Mouse (Mus musculus): ENCODE measurements around the gene Cd274. TPM values are rescaled to one million over a fixed set of nuclear protein-coding genes. Genes with fewer than 3 reads are reported as not detected.
"Not testable (repeated sequence)": the region's sequence is repeated elsewhere in the genome, so short reads cannot be mapped to it uniquely, and the experiment has no call there.

The Cd274 gene
- polyA plus RNA-seq, 1 experiment from 2014 or later, result 0.45 TPM

DNA sequence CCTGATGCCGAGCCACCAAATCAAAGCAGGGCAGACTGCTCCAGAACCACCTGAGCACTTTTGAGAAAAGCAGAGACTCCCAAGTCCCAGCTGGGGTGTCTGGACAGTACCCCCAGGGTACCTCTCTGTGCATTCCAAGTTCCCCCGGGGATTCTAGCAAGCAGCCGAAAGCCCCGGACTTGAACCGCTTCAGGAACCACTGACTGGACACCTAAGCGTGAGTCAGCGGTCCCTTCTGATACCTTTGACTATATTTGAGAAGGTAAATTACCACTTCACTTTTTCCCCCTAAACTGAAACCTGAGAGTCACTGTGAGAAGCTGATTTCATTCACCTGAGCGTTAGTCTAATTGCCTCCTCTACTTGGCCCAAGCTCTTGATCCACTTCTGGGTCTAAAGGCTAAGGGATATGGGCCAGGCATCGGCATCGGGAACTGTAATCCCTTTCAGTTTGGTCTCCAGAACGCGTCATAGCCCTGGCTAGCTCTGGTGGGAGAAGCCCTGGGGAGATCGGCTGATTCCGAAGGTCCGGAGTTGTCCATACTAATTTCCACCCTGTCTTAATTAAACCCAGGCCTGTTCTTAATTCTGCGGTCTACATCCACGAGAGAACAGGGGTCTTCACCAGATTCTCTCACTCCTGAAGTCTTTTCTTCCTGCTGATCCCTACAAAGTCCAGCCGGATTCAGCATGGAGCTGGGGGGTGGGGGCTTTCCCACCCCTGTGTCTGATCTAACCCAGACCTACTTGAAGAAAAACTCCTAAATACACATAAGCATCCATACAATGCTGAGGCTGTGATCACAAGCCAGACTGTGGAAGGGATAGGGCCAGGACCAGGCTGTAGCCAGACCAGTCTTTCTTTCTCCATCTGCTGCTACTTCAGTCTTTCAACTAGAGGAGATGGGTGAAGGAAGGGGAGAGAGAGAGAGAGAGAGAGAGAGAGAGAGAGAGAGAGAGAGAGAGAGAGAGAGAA lies 39.1 kb downstream of the Cd274 start:
- Histone ChIP-seq H3K9ac (replicated peaks; ENCODE audit: low read depth, low read length) (no peak overlapping the region), H3K36me3 (ENCODE audit: control insufficient read depth, insufficient read depth, low read length) (no peaks in the 10 kb centered on the region), H3K4me1 (ENCODE audit: control insufficient read depth, insufficient read depth, low read length) (no peaks in the 10 kb centered on the region), H3K27ac (ENCODE audit: low read length) (no peak overlapping the region), H3K4me3 (ENCODE audit: low read depth, low read length) (no peak overlapping the region), H3K9me3 (ENCODE audit: control insufficient read depth, low read depth, low read length) (no peaks in the 10 kb centered on the region), H3K27me3 (ENCODE audit: control insufficient read depth, insufficient read depth, low read length) (no peaks in the 10 kb centered on the region), H3K4me2 (replicated peaks; ENCODE audit: low read depth, low read length) (no peak overlapping the region)
- no peak for ATAC-seq (ENCODE audit: insufficient number of reproducible peaks, insufficient read depth, low FRiP score, low read depth)
- WGBS, result 86% methylated on average over 18 of the region's 18 CpGs

DNA sequence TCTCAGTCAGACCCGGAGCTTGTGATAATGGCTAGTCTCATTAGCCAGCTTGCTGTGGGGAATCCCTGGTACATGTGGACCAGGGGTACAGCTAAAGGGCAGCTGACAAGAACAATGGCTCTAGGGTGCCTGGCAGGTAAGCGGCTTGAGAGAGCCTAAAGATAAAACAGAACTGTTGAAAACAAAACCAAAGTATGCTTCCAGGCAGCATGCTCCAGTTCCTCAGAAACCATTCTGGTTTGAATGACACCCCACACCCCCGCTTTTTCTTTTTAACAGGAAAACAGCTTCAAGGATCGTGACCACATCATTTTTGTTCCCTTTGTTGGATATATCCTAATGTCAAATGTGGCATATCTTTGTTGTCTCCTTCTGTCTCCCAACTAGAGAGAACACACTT lies 43.4 kb downstream of the Cd274 start, which contains the start of gene Pdcd1lg2:
TSS of gene Pdcd1lg2 (plus strand) at position 301 of the 400 bp plus-strand sequence.
- Histone ChIP-seq H3K4me3 (ENCODE audit: low read depth, low read length) (no peak within 1 kb of the TSS), H3K4me1 (ENCODE audit: control insufficient read depth, insufficient read depth, low read length) (0 out of 2 replicates have a peak, but pooled peaks cover 7% of the 10 kb centered on the region), H3K36me3 (ENCODE audit: control insufficient read depth, insufficient read depth, low read length) (no peaks in the 10 kb centered on the region), H3K9ac (replicated peaks; ENCODE audit: low read depth, low read length) (no peak within 1 kb of the TSS), H3K27me3 (ENCODE audit: control insufficient read depth, insufficient read depth, low read length) (no peaks in the 10 kb centered on the region), H3K9me3 (ENCODE audit: control insufficient read depth, low read depth, low read length) (no peaks in the 10 kb centered on the region), H3K27ac (ENCODE audit: low read length) (no peak within 1 kb of the TSS), H3K4me2 (replicated peaks; ENCODE audit: low read depth, low read length) (no peak within 1 kb of the TSS)
- 86% methylated on average over 4 of the region's 4 CpGs for WGBS
- no peak for ATAC-seq (ENCODE audit: insufficient number of reproducible peaks, insufficient read depth, low FRiP score, low read depth)

DNA sequence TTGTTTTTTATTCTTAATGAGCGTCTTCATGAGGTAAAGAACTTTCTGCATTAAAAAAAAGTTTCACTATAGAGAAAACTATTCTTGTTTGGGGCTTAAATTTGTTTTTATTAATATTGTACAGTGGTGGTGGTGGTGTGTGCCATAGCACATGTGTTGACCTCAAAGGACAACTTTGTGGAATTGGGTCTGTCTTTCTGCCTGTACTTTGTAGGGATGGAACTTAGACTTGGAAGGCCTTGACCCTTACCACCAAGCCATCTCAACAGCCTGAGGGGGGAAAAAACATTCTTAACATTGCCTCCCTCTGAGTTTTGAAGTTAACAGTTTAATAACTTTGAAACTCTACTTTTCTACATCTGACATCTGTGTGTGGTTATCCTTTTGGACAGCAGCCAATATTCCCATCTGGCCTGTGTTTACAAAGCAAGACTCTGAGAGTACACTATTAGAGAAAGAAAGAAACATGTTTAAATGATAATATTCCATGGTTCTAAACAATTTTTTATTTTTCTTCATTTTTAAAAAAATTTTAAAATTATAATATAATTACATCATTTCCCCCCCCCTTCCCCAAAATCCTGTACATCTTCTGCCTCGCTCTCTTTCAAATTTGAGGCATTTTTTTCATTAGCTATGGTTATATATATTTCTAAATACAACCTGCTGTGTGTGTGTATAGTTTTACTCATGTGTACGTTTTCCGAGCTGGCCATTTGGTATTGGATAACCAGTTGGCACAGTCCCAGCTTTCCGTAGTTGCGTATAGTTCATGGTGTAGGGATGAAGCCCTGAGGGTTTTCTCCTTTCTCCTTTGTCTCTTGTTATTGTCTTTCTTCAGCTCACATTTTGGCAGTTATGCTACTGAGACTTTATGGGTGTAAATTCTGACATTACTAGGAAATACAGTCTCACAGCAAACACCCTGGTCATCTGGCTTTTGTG lies 45.5 kb downstream of the Cd274 start:
- Histone ChIP-seq H3K27ac (ENCODE audit: low read length) (peak overlapping the region; percentile 49; the same call in 1 of the 2 replicates), H3K4me3 (ENCODE audit: low read depth, low read length) (no peak overlapping the region), H3K4me2 (replicated peaks; ENCODE audit: low read depth, low read length) (no peak overlapping the region), H3K36me3 (ENCODE audit: control insufficient read depth, insufficient read depth, low read length) (no peaks in the 10 kb centered on the region), H3K9ac (replicated peaks; ENCODE audit: low read depth, low read length) (no peak overlapping the region), H3K27me3 (ENCODE audit: control insufficient read depth, insufficient read depth, low read length) (no peaks in the 10 kb centered on the region), H3K9me3 (ENCODE audit: control insufficient read depth, low read depth, low read length) (no peaks in the 10 kb centered on the region), H3K4me1 (ENCODE audit: control insufficient read depth, insufficient read depth, low read length) (0 out of 2 replicates have a peak, but pooled peaks cover 7% of the 10 kb centered on the region)
- peak; percentile 49; the same call in 1 of the 2 replicates for ATAC-seq (ENCODE audit: insufficient number of reproducible peaks, insufficient read depth, low FRiP score, low read depth)
- 42% methylated on average over 6 of the region's 6 CpGs for WGBS

DNA sequence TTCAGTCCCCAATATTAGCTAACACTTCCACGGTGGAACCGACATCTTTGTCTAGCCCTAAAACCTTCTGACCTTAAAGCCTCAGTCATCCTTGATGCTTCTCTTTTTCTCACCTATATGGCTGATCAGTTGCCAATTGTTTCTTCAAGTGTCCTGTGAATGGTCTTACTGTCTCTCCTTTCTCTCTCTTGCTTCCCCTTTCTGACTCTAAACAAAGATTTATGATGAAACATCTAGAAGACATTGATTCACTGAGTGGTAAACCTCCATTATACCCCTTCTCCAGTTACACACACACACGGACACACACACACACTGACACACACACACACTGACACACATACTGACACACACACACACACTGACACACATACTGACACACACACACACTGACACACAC lies 47.3 kb downstream of the Cd274 start:
- H3K36me3 ChIP-seq (ENCODE audit: control insufficient read depth, insufficient read depth, low read length), result no peaks in the 10 kb centered on the region
- H3K27ac ChIP-seq (ENCODE audit: low read length), result no peak overlapping the region
- no peak overlapping the region for H3K4me3 ChIP-seq (ENCODE audit: low read depth, low read length)
- no peaks in the 10 kb centered on the region for H3K9me3 ChIP-seq (ENCODE audit: control insufficient read depth, low read depth, low read length)
- ATAC-seq (ENCODE audit: insufficient number of reproducible peaks, insufficient read depth, low FRiP score, low read depth), result no peak
- H3K9ac ChIP-seq (replicated peaks; ENCODE audit: low read depth, low read length), result no peak overlapping the region
- H3K27me3 ChIP-seq (ENCODE audit: control insufficient read depth, insufficient read depth, low read length), result no peaks in the 10 kb centered on the region
- WGBS, result 80% methylated on average over 3 of the region's 3 CpGs
- H3K4me1 ChIP-seq (ENCODE audit: control insufficient read depth, insufficient read depth, low read length), result 0 out of 2 replicates have a peak, but pooled peaks cover 11% of the 10 kb centered on the region
- no peak overlapping the region for H3K4me2 ChIP-seq (replicated peaks; ENCODE audit: low read depth, low read length)

DNA sequence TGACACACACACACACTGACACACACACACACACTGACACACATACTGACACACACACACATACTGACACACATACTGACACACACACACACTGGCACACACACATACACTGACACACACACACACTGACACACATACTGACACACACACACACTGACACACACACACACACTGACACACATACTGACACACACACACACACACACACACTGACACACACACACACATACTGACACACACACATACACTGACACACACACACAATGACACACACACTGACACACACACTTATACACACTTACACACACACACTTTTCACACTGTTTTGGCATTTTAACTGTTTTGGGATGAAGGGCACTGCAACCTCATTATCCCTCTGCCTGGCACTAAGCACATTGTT lies 47.7 kb downstream of the Cd274 start:
- H3K9ac ChIP-seq (replicated peaks; ENCODE audit: low read depth, low read length); ATAC-seq (ENCODE audit: insufficient number of reproducible peaks, insufficient read depth, low FRiP score, low read depth); H3K36me3 ChIP-seq (ENCODE audit: control insufficient read depth, insufficient read depth, low read length); H3K4me2 ChIP-seq (replicated peaks; ENCODE audit: low read depth, low read length); H3K9me3 ChIP-seq (ENCODE audit: control insufficient read depth, low read depth, low read length); H3K4me3 ChIP-seq (ENCODE audit: low read depth, low read length); H3K27ac ChIP-seq (ENCODE audit: low read length); H3K27me3 ChIP-seq (ENCODE audit: control insufficient read depth, insufficient read depth, low read length): not testable (repeated sequence)
- 0 out of 2 replicates have a peak, but pooled peaks cover 11% of the 10 kb centered on the region for H3K4me1 ChIP-seq (ENCODE audit: control insufficient read depth, insufficient read depth, low read length)

DNA sequence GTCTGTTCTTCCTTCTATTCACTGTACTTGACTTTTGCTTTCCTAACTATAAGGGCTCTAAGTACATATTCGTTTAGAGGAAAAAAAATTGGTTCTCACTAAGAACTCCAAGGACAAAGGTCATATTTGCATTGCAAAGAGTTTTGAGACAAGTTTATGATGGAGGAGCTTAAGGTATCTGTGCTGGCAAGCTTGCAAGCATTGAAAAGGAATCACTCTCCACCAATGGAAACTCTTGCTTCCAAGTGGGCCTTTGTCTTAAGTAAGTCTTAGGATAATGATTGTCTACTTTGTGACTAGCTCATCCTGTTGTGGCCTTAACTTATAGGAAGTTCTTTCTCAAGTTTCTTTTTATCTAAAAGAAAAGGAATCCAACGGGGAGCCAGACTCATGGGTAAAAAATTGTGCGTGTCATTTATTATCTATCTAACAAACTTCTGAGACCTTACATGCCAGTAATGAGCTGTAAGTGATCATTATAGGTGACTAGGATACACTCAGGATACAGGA lies 49.2 kb downstream of the Cd274 start:
- 57% methylated on average over 3 of the region's 3 CpGs for WGBS
- H3K27ac ChIP-seq (ENCODE audit: low read length), result no peak overlapping the region
- H3K36me3 ChIP-seq (ENCODE audit: control insufficient read depth, insufficient read depth, low read length), result no peaks in the 10 kb centered on the region
- H3K9ac ChIP-seq (replicated peaks; ENCODE audit: low read depth, low read length), result no peak overlapping the region
- no peaks in the 10 kb centered on the region for H3K27me3 ChIP-seq (ENCODE audit: control insufficient read depth, insufficient read depth, low read length)
- no peak for ATAC-seq (ENCODE audit: insufficient number of reproducible peaks, insufficient read depth, low FRiP score, low read depth)
- 0 out of 2 replicates have a peak, but pooled peaks cover 11% of the 10 kb centered on the region for H3K4me1 ChIP-seq (ENCODE audit: control insufficient read depth, insufficient read depth, low read length)
- no peaks in the 10 kb centered on the region for H3K9me3 ChIP-seq (ENCODE audit: control insufficient read depth, low read depth, low read length)
- no peak overlapping the region for H3K4me3 ChIP-seq (ENCODE audit: low read depth, low read length)
- no peak overlapping the region for H3K4me2 ChIP-seq (replicated peaks; ENCODE audit: low read depth, low read length)

DNA sequence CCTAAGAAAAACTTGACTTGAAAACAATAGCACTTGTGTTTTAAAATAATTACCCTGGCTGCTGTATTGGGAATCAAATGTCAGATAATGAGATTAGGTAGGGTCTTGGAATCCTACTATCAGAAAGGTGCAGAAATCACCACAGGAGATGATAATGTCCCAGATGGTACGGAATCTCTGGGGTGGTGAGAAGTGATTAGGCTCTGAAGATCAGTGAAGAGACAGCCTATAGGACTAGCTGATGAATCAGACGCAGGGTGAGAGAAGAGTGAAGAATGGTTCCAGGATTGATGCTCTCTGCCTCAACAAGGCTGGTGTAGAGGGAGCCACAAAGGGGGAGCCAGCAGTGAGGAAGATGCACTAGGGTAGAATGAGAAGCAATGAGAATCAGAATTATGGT lies 49.9 kb downstream of the Cd274 start:
- Histone ChIP-seq H3K4me3 (ENCODE audit: low read depth, low read length) (no peak overlapping the region), H3K4me1 (ENCODE audit: control insufficient read depth, insufficient read depth, low read length) (0 out of 2 replicates have a peak, but pooled peaks cover 11% of the 10 kb centered on the region), H3K27ac (ENCODE audit: low read length) (no peak overlapping the region), H3K9me3 (ENCODE audit: control insufficient read depth, low read depth, low read length) (no peaks in the 10 kb centered on the region), H3K27me3 (ENCODE audit: control insufficient read depth, insufficient read depth, low read length) (no peaks in the 10 kb centered on the region), H3K9ac (replicated peaks; ENCODE audit: low read depth, low read length) (no peak overlapping the region), H3K36me3 (ENCODE audit: control insufficient read depth, insufficient read depth, low read length) (no peaks in the 10 kb centered on the region), H3K4me2 (replicated peaks; ENCODE audit: low read depth, low read length) (no peak overlapping the region)
- no peak for ATAC-seq (ENCODE audit: insufficient number of reproducible peaks, insufficient read depth, low FRiP score, low read depth)
- 77% methylated on average over 2 of the region's 2 CpGs for WGBS

DNA sequence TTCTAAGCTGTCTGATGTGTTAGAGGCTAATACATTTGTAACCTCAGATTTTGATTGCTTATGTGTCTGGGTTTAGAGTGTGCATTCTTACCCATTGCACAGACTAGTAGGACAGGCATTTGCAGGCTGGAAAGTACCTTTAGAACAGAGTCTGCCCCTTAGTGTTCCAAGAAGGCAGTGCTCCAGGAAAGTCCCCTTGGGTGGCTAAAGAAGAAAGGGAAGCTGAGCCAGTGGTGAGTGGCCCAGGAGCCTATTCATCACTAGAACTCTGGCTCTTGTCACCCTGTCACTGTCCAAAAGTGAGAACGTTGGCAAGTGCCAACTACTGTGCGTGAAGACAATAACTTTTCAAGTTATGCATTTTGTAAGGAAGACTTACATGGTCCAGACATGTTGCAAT lies 50.6 kb downstream of the Cd274 start:
- no peak overlapping the region for H3K4me3 ChIP-seq (ENCODE audit: low read depth, low read length)

More for the DNA sequence above, 50.6 kb downstream of the Cd274 start:
- Histone ChIP-seq H3K4me2 (replicated peaks; ENCODE audit: low read depth, low read length) (no peak overlapping the region), H3K27ac (ENCODE audit: low read length) (no peak overlapping the region), H3K36me3 (ENCODE audit: control insufficient read depth, insufficient read depth, low read length) (no peaks in the 10 kb centered on the region), H3K9me3 (ENCODE audit: control insufficient read depth, low read depth, low read length) (no peaks in the 10 kb centered on the region), H3K4me1 (ENCODE audit: control insufficient read depth, insufficient read depth, low read length) (0 out of 2 replicates have a peak, but pooled peaks cover 11% of the 10 kb centered on the region), H3K27me3 (ENCODE audit: control insufficient read depth, insufficient read depth, low read length) (no peaks in the 10 kb centered on the region), H3K9ac (replicated peaks; ENCODE audit: low read depth, low read length) (no peak overlapping the region)
- WGBS, result 62% methylated on average over 2 of the region's 2 CpGs
- no peak for ATAC-seq (ENCODE audit: insufficient number of reproducible peaks, insufficient read depth, low FRiP score, low read depth)
